Mouse (Mus musculus): ENCODE measurements around the gene Cyb5r1.

DNA sequence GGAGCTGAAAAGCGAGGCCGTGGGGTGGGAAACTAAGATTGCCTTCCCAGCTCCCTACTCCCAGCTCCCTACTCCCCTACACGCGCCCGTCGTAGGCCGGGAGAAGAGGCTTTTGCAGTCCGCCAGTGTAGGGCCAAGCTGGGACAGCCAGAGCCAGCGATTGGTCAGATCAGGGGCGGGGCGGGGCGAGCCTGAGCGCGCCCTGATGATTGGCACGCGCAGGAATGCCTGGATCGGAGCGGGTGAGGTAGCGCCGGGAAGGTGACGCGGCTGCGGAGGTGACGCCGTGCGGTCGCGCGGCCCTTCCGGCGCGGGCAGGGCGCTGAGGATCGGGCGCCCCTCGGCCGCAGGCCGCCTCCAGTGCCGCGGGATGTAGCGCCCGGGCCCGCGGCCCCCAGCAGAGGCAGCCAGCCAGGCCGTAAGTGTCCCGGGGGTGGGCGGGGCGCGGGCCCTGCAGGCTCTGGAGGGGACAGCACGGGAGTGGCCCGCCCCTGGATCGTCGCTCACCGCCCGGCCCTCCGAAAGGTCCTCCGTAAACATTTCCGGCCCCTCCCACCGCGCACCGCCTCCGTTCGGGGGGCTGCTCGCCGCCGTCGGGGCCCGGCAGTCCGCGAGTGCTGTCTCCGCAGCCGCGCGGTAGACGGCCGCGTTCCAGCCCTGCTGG, 9.9 kb downstream of the Cyb5r1 start, which contains the start of gene Adipor1:
- peak; percentile 79 for TF ChIP-seq POLR2A (IDR thresholded peaks at IDR 0.05; ENCODE audit: extremely low read depth, insufficient read depth, low read length)
- no peak for TF ChIP-seq CTCF (IDR thresholded peaks at IDR 0.05; ENCODE audit: extremely low read depth, insufficient read depth, low read length)

All from cortical plate, adult 2 months (tissue).